In genomic region chr17:25833961-25834594, GRCm38 (mm10) we compare ENCODE assay signal across 8 mouse cellular contexts. TPM values are rescaled to one million over a fixed set of nuclear protein-coding genes. Genes with fewer than 3 reads are reported as not detected.
A peak's percentile ranks its signal among the peaks of the same experiment; 100 is the strongest.
DNase-seq lines count a peak whose midpoint lies in the region; ATAC-seq and TF ChIP-seq lines count a peak whose summit lies in the region.

No protein-coding gene starts in this region.

- peaks cover 31% of the 10 kb centered on the region for H3K4me1 ChIP-seq in brown adipose tissue, adult 24 weeks (ENCODE audit: control insufficient read depth, insufficient read depth, insufficient read length, low read length)
- peaks cover 43% of the 10 kb centered on the region for H3K4me1 ChIP-seq in hindbrain, embryonic 11.5 days (replicated peaks; ENCODE audit: control insufficient read depth, insufficient read depth, low read length)
- peaks cover 70% of the 10 kb centered on the region for H3K4me1 ChIP-seq in limb, embryonic 15.5 days
- peaks cover 69% of the 10 kb centered on the region for H3K4me1 ChIP-seq in olfactory bulb, adult 2 months (ENCODE audit: control insufficient read depth, insufficient read depth, low read length)

- TF ChIP-seq POLR2A in olfactory bulb, adult 2 months (IDR thresholded peaks at IDR 0.05; ENCODE audit: insufficient read depth, low read depth, low read length), result no peak

- no peaks in the 10 kb centered on the region for H3K27me3 ChIP-seq in hindbrain, embryonic 11.5 days (ENCODE audit: control insufficient read depth, insufficient read depth, low read length)
- H3K27me3 ChIP-seq in limb, embryonic 15.5 days, result no peaks in the 10 kb centered on the region

- H3K9ac ChIP-seq in hindbrain, embryonic 11.5 days (ENCODE audit: low read depth, low read length), result peak overlapping the region; percentile 79
- H3K9ac ChIP-seq in limb, embryonic 15.5 days, result peak overlapping the region; percentile 81

- TF ChIP-seq CTCF in olfactory bulb, adult 2 months (IDR thresholded peaks at IDR 0.05; ENCODE audit: insufficient read depth, low read depth, low read length), result no peak

- H3K27ac ChIP-seq in brown adipose tissue, adult 24 weeks (replicated peaks; ENCODE audit: low read depth, low read length), result peak overlapping the region; percentile 96
- H3K27ac ChIP-seq in hindbrain, embryonic 11.5 days (ENCODE audit: low read depth, low read length), result peak overlapping the region; percentile 94
- peak overlapping the region; percentile 97 for H3K27ac ChIP-seq in limb, embryonic 15.5 days
- peak overlapping the region; percentile 97 for H3K27ac ChIP-seq in olfactory bulb, adult 2 months (ENCODE audit: insufficient read depth, low read depth, low read length)

- peak overlapping the region; percentile 76 for H3K4me3 ChIP-seq in brown adipose tissue, adult 24 weeks (ENCODE audit: insufficient read depth, low read depth, low read length)
- H3K4me3 ChIP-seq in hindbrain, embryonic 11.5 days (ENCODE audit: low read depth, low read length), result peak overlapping the region; percentile 83
- H3K4me3 ChIP-seq in limb, embryonic 15.5 days, result peak overlapping the region; percentile 77
- H3K4me3 ChIP-seq in olfactory bulb, adult 2 months (ENCODE audit: insufficient read depth, low read depth, low read length), result peak overlapping the region; percentile 81

- WGBS in hindbrain, embryonic 11.5 days, result 60% methylated on average over 6 of the region's 6 CpGs
- 31% methylated on average over 6 of the region's 6 CpGs for WGBS in limb, embryonic 15.5 days
- 26% methylated on average over 6 of the region's 6 CpGs for WGBS in olfactory bulb, adult 2 months

- no peak for ATAC-seq in hindbrain, embryonic 11.5 days (ENCODE audit: low FRiP score)
- no peak for ATAC-seq in limb, embryonic 15.5 days (ENCODE audit: insufficient number of reproducible peaks, low FRiP score, low TSS enrichment, low read depth)

- peaks cover 10% of the 10 kb centered on the region for H3K36me3 ChIP-seq in hindbrain, embryonic 11.5 days (ENCODE audit: control insufficient read depth, insufficient read depth, low read length)
- peaks cover 39% of the 10 kb centered on the region for H3K36me3 ChIP-seq in limb, embryonic 15.5 days

- peak overlapping the region; percentile 91 for H3K4me2 ChIP-seq in hindbrain, embryonic 11.5 days (replicated peaks; ENCODE audit: low read depth, low read length)
- peak overlapping the region; percentile 86 for H3K4me2 ChIP-seq in limb, embryonic 15.5 days

- H3K9me3 ChIP-seq in hindbrain, embryonic 11.5 days (ENCODE audit: control insufficient read depth, low read length), result no peaks in the 10 kb centered on the region
- no peaks in the 10 kb centered on the region for H3K9me3 ChIP-seq in limb, embryonic 15.5 days

- peak; percentile 64 to 85 for DNase-seq in adrenal gland, adult (ENCODE audit: inconsistent age in 2 of 2, low spot score in 1 of 2)
- no peak for DNase-seq in adrenal gland, adult 18-20 months (ENCODE audit: low spot score in 2 of 2)
- DNase-seq in hindbrain, embryonic 11.5 days (ENCODE audit: low spot score), result no peak
- DNase-seq in retina, embryonic 14.5 days (ENCODE audit: low spot score), result no peak
- no peak for DNase-seq in embryo, embryonic 11 days

RNA-seq across cellular contexts. Expression of gene Stub1, which starts 0.9 kb away (rescaled TPM):
- total RNA-seq in adrenal gland, adult 18-20 months (2021), result 100 to 1,000 TPM; 142 to 175 TPM
- 65.3 and 69.4 TPM in 2 replicates for polyA plus RNA-seq in brown adipose tissue, adult 24 weeks (2012; ENCODE audit: insufficient read depth, insufficient read length, missing spikeins)
- 290 and 306 TPM in 2 replicates for polyA plus RNA-seq in hindbrain, embryonic 11.5 days (2014; fragmentation: Nextera tagmentation; extraction: Ambion mirVana)
- 346 and 387 TPM in 2 replicates for polyA plus RNA-seq in limb, embryonic 15.5 days (2015; fragmentation: Nextera tagmentation; extraction: Ambion mirVana)
- not detected in 2 replicates for polyA plus RNA-seq in olfactory bulb, adult 2 months (2012; ENCODE audit: insufficient read depth, insufficient read length, low replicate concordance, missing spikeins)

RNA-seq across cellular contexts. Expression of gene Rhbdl1, which starts 3.0 kb away (rescaled TPM):
- 10 to 100 TPM; 13.6 to 18.4 TPM for total RNA-seq in adrenal gland, adult 18-20 months (2021)
- polyA plus RNA-seq in brown adipose tissue, adult 24 weeks (2012; ENCODE audit: insufficient read depth, insufficient read length, missing spikeins), result 3.4 and 5.0 TPM in 2 replicates
- 3.1 TPM in 2 replicates for polyA plus RNA-seq in hindbrain, embryonic 11.5 days (2014; fragmentation: Nextera tagmentation; extraction: Ambion mirVana)
- polyA plus RNA-seq in limb, embryonic 15.5 days (2015; fragmentation: Nextera tagmentation; extraction: Ambion mirVana), result 1.8 and 2.6 TPM in 2 replicates
- not detected in 2 replicates for polyA plus RNA-seq in olfactory bulb, adult 2 months (2012; ENCODE audit: insufficient read depth, insufficient read length, low replicate concordance, missing spikeins)

RNA-seq across cellular contexts. Expression of gene Jmjd8, which starts 5.4 kb away (rescaled TPM):
- total RNA-seq in adrenal gland, adult 18-20 months (2021), result 100 to 1,000 TPM in 1 of 2 experiments, 10 to 100 TPM in 1; 89.7 to 107 TPM
- 29.2 and 37.3 TPM in 2 replicates for polyA plus RNA-seq in brown adipose tissue, adult 24 weeks (2012; ENCODE audit: insufficient read depth, insufficient read length, missing spikeins)
- 46.3 and 54.0 TPM in 2 replicates for polyA plus RNA-seq in hindbrain, embryonic 11.5 days (2014; fragmentation: Nextera tagmentation; extraction: Ambion mirVana)
- polyA plus RNA-seq in limb, embryonic 15.5 days (2015; fragmentation: Nextera tagmentation; extraction: Ambion mirVana), result 47.2 and 48.9 TPM in 2 replicates
- not detected in 2 replicates for polyA plus RNA-seq in olfactory bulb, adult 2 months (2012; ENCODE audit: insufficient read depth, insufficient read length, low replicate concordance, missing spikeins)

RNA-seq across cellular contexts. Expression of gene Gm20683, which starts 7.5 kb away (rescaled TPM):
- total RNA-seq in adrenal gland, adult 18-20 months (2021), result 10 to 100 TPM in 1 of 2 experiments, 1 to 10 TPM in 1; 9.3 to 13.1 TPM
- polyA plus RNA-seq in brown adipose tissue, adult 24 weeks (2012; ENCODE audit: insufficient read depth, insufficient read length, missing spikeins), result 0.95 and 1.6 TPM in 2 replicates
- polyA plus RNA-seq in hindbrain, embryonic 11.5 days (2014; fragmentation: Nextera tagmentation; extraction: Ambion mirVana), result 1.3 and 1.7 TPM in 2 replicates
- 1.8 and 2.6 TPM in 2 replicates for polyA plus RNA-seq in limb, embryonic 15.5 days (2015; fragmentation: Nextera tagmentation; extraction: Ambion mirVana)
- polyA plus RNA-seq in olfactory bulb, adult 2 months (2012; ENCODE audit: insufficient read depth, insufficient read length, low replicate concordance, missing spikeins), result not detected in 2 replicates

RNA-seq across cellular contexts. Expression of gene Rhot2, which starts 10.6 kb away (rescaled TPM):
- 100 to 1,000 TPM; 110 TPM for total RNA-seq in adrenal gland, adult 18-20 months (2021)
- polyA plus RNA-seq in brown adipose tissue, adult 24 weeks (2012; ENCODE audit: insufficient read depth, insufficient read length, missing spikeins), result 69.0 and 72.5 TPM in 2 replicates
- polyA plus RNA-seq in hindbrain, embryonic 11.5 days (2014; fragmentation: Nextera tagmentation; extraction: Ambion mirVana), result 7.9 and 9.3 TPM in 2 replicates
- polyA plus RNA-seq in limb, embryonic 15.5 days (2015; fragmentation: Nextera tagmentation; extraction: Ambion mirVana), result 21.9 and 25.4 TPM in 2 replicates
- polyA plus RNA-seq in olfactory bulb, adult 2 months (2012; ENCODE audit: insufficient read depth, insufficient read length, low replicate concordance, missing spikeins), result not detected in 2 replicates

Comparison
In these comparisons a context has a peak if more than half of its experiments do, and no peak if none do; other contexts are left out.
1. DNase-seq: peak in adrenal gland, adult (2 of 2); none in adrenal gland, adult 18-20 months (0 of 2), hindbrain, embryonic 11.5 days (single experiment), retina, embryonic 14.5 days (single experiment) and embryo, embryonic 11 days (single experiment).
2. RNA of gene Jmjd8, which starts 5.4 kb away (polyA plus RNA-seq): 47.2 to 48.9 TPM in limb, embryonic 15.5 days, 46.3 to 54.0 TPM in hindbrain, embryonic 11.5 days and 29.2 to 37.3 TPM in brown adipose tissue, adult 24 weeks; not detected in olfactory bulb, adult 2 months; every median in the first group is over 10 times any median in the second.
3. Peak in every context shown above with its lines, with median percentiles within 50 percentile points of each other: H3K27ac ChIP-seq and H3K4me3 ChIP-seq.